Comparison of ENCODE assay signal across 20 mouse cellular contexts in genomic region chr19:4803283-4803682, GRCm38 (mm10). TPM values are rescaled to one million over a fixed set of nuclear protein-coding genes. Genes with fewer than 3 reads are reported as not detected.
DNase-seq lines count a peak whose midpoint lies in the region; ATAC-seq and TF ChIP-seq lines count a peak whose summit lies in the region.
"Had no signal": no experiment of that assay in that cellular context is flagged by ENCODE, and none has a peak within 500 bp of the region (broad histone marks: within the 10 kb centered on the region; RNA-seq: fewer than 3 reads in every experiment).

No protein-coding gene starts in this region.

- peak; percentile 31; the same call in 1 of the 2 replicates for ATAC-seq in kidney, embryonic 16.5 days (ENCODE audit: low FRiP score, low TSS enrichment)
- ATAC-seq: CD4-positive, CD25-positive, alpha-beta regulatory T cell, adult 4 months; intestine, embryonic 16.5 days; lung, postnatal 0 days had no signal

- 81% methylated on average over 10 of the region's 10 CpGs for WGBS in kidney, embryonic 16.5 days

- H3K27ac ChIP-seq in kidney, embryonic 16.5 days (ENCODE audit: low read length): no peak overlapping the region
- no peak overlapping the region for H3K27ac ChIP-seq in ES-E14 (ENCODE audit: insufficient read depth, low read depth, low read length, poor library complexity, severe bottlenecking)
- H3K27ac ChIP-seq: embryonic facial prominence, embryonic 15.5 days; limb, embryonic 13.5 days; liver, embryonic 15.5 days had no signal

- H3K4me3 ChIP-seq in kidney, embryonic 16.5 days (ENCODE audit: low read length): no peak overlapping the region
- H3K4me3 ChIP-seq in ES-E14 (ENCODE audit: insufficient read depth in 1 of 2, low read depth in 1 of 2, low read length in 2 of 2, poor library complexity in 1 of 2, severe bottlenecking in 1 of 2): peak overlapping the region in 1 of 2 experiments; percentile 6; a peak in 3 of 4 replicates
- H3K4me3 ChIP-seq: embryonic facial prominence, embryonic 15.5 days; limb, embryonic 13.5 days; liver, embryonic 15.5 days had no signal

- peaks cover 47% of the 10 kb centered on the region for H3K36me3 ChIP-seq in kidney, embryonic 16.5 days (ENCODE audit: insufficient read depth, low read length)
- peaks cover 49% of the 10 kb centered on the region for H3K36me3 ChIP-seq in ES-E14 (ENCODE audit: control insufficient read depth, insufficient read depth, low read length, poor library complexity, severe bottlenecking)

- no peaks in the 10 kb centered on the region for H3K27me3 ChIP-seq in kidney, embryonic 16.5 days (ENCODE audit: insufficient read depth, low read length)
- H3K27me3 ChIP-seq: embryonic facial prominence, embryonic 15.5 days; limb, embryonic 13.5 days; liver, embryonic 15.5 days had no signal

- H3K4me2 ChIP-seq in kidney, embryonic 16.5 days (replicated peaks; ENCODE audit: low read depth, low read length): no peak overlapping the region
- H3K4me2 ChIP-seq: embryonic facial prominence, embryonic 15.5 days; limb, embryonic 13.5 days; liver, embryonic 15.5 days had no signal

- H3K9me3 ChIP-seq in kidney, embryonic 16.5 days (ENCODE audit: low read length): no peaks in the 10 kb centered on the region
- H3K9me3 ChIP-seq in ES-E14 (ENCODE audit: control insufficient read depth, insufficient read depth, low read depth, low read length): no peaks in the 10 kb centered on the region
- H3K9me3 ChIP-seq: embryonic facial prominence, embryonic 15.5 days; limb, embryonic 13.5 days; liver, embryonic 15.5 days had no signal

- DNase-seq in cerebellum, postnatal 10 days: peak; percentile 29 to 35
- DNase-seq in cerebellum, adult 8-10 months: no peak
- no peak for DNase-seq in kidney, postnatal 25 days
- no peak for DNase-seq in ES-E14 (ENCODE audit: low read depth, low spot score)
- peak; percentile 53 for DNase-seq in retina, postnatal 1 day
- no peak for DNase-seq in adrenal gland, adult 8-10 months
- DNase-seq: gastrocnemius, postnatal 10 days; midbrain, embryonic 14.5 days; thymus, postnatal 25 days had no signal

- peaks cover 9% of the 10 kb centered on the region for H3K4me1 ChIP-seq in kidney, embryonic 16.5 days (ENCODE audit: insufficient read depth, low read length)
- H3K4me1 ChIP-seq in ES-E14 (ENCODE audit: control insufficient read depth in 2 of 2, insufficient read depth in 2 of 2, low read length in 2 of 2, poor library complexity in 1 of 2): peaks cover 16 to 27% of the 10 kb centered on the region in 2 experiments

- in situ Hi-C loops in ES-E14 (cut with MboI; ENCODE audit: low sequenced_read_pairs in 2 of 2, unreplicated experiment in 2 of 2): no loop called here

- no peak overlapping the region for H3K9ac ChIP-seq in kidney, embryonic 16.5 days (replicated peaks; ENCODE audit: low read length)
- peak overlapping the region; percentile 5; the same call in 1 of the 2 replicates for H3K9ac ChIP-seq in ES-E14 (ENCODE audit: insufficient read depth, low read depth, low read length, poor library complexity, severe bottlenecking)
- H3K9ac ChIP-seq: embryonic facial prominence, embryonic 15.5 days; limb, embryonic 13.5 days; liver, embryonic 15.5 days had no signal

TF ChIP-seq in ES-E14, 5 proteins besides CTCF, POLR2A, EP300 and RAD21:
- TF ChIP-seq ZC3H11A (IDR thresholded peaks at IDR 0.05; ENCODE audit: borderline replicate concordance, low read depth, low read length): no peak
- no peak for TF ChIP-seq ZNF384 (IDR thresholded peaks at IDR 0.05; ENCODE audit: low read depth, low read length)
- TF ChIP-seq HCFC1 (IDR thresholded peaks at IDR 0.05; ENCODE audit: borderline replicate concordance, insufficient read depth, low read length): no peak
- no peak for TF ChIP-seq MAFK (IDR thresholded peaks at IDR 0.05; ENCODE audit: insufficient read depth, low read depth, low read length)
- TF ChIP-seq CHD2 (IDR thresholded peaks at IDR 0.05; ENCODE audit: low read depth, low read length): no peak

RNA-seq across cellular contexts. Expression of gene Gm21992, which starts 8.1 kb away (rescaled TPM):
- 30.4 and 41.6 TPM in 2 replicates for polyA plus RNA-seq in kidney, embryonic 16.5 days (2015; fragmentation: Nextera tagmentation; extraction: Ambion mirVana)
- 40.0 and 49.8 TPM in 2 replicates for total RNA-seq in ES-E14 (2012; rRNA removed)
- total RNA-seq in adrenal gland, adult 8-10 months (2022): 10 to 100 TPM; 20.7 to 31.8 (median 24.4) TPM

RNA-seq across cellular contexts. Expression of gene Rbm14, which starts 8.2 kb away (rescaled TPM):
- polyA plus RNA-seq in kidney, embryonic 16.5 days (2015; fragmentation: Nextera tagmentation; extraction: Ambion mirVana): 104 and 108 TPM in 2 replicates
- total RNA-seq in ES-E14 (2012; rRNA removed): 91.7 and 99.1 TPM in 2 replicates
- 10 to 100 TPM; 43.7 to 64.6 (median 53.9) TPM for total RNA-seq in adrenal gland, adult 8-10 months (2022)

RNA-seq across cellular contexts. Expression of gene Rbm4, which starts 9.6 kb away (rescaled TPM):
- 66.0 and 82.7 TPM in 2 replicates for polyA plus RNA-seq in kidney, embryonic 16.5 days (2015; fragmentation: Nextera tagmentation; extraction: Ambion mirVana)
- 122 and 134 TPM in 2 replicates for total RNA-seq in ES-E14 (2012; rRNA removed)
- 10 to 100 TPM; 54.0 to 83.2 (median 62.0) TPM for total RNA-seq in adrenal gland, adult 8-10 months (2022)

RNA-seq across cellular contexts. Expression of gene Ccs, which starts 35.8 kb away (rescaled TPM):
- 73.0 and 82.1 TPM in 2 replicates for polyA plus RNA-seq in kidney, embryonic 16.5 days (2015; fragmentation: Nextera tagmentation; extraction: Ambion mirVana)
- 49.9 and 53.0 TPM in 2 replicates for total RNA-seq in ES-E14 (2012; rRNA removed)
- 100 to 1,000 TPM; 101 to 198 (median 175) TPM for total RNA-seq in adrenal gland, adult 8-10 months (2022)

RNA-seq across cellular contexts. Expression of gene Ccdc87, which starts 35.9 kb away (rescaled TPM):
- not detected in 2 replicates for polyA plus RNA-seq in kidney, embryonic 16.5 days (2015; fragmentation: Nextera tagmentation; extraction: Ambion mirVana)
- 0.13 and 0.16 TPM in 2 replicates for total RNA-seq in ES-E14 (2012; rRNA removed)
- total RNA-seq in adrenal gland, adult 8-10 months (2022): under 1 TPM; 0.15 to 0.59 (median 0.29) TPM
- total RNA-seq: gastrocnemius, postnatal 10 days; hematopoietic stem cell, adult 5-6 weeks; megakaryocyte progenitor cell, adult 5-6 weeks; neutrophil, adult 5-6 weeks had no signal
- polyA plus RNA-seq: CD4-positive, CD25-positive, alpha-beta regulatory T cell, adult 4 months; kidney, embryonic 14.5 days; limb, embryonic 13.5 days; liver, embryonic 15.5 days had no signal

Comparison
In these comparisons a context has a peak if more than half of its experiments do, and no peak if none do; other contexts are left out.
1. DNase-seq: peak in cerebellum, postnatal 10 days (2 of 2) and retina, postnatal 1 day (single experiment); none in cerebellum, adult 8-10 months (single experiment), kidney, postnatal 25 days (0 of 2), ES-E14 (single experiment) and adrenal gland, adult 8-10 months (single experiment).